32 mouse cellular contexts compared by ENCODE assay signal in genomic region chr14:34516960-34517577, GRCm38 (mm10). TPM values are rescaled to one million over a fixed set of nuclear protein-coding genes. Genes with fewer than 3 reads are reported as not detected.
DNase-seq lines count a peak whose midpoint lies in the region; ATAC-seq and TF ChIP-seq lines count a peak whose summit lies in the region.
"Had no signal": no experiment of that assay in that cellular context is flagged by ENCODE, and none has a peak within 500 bp of the region (broad histone marks: within the 10 kb centered on the region; RNA-seq: fewer than 3 reads in every experiment).

No protein-coding gene starts in this region.

- no peak for ATAC-seq in kidney, embryonic 16.5 days (ENCODE audit: low FRiP score, low TSS enrichment)
- no peak for ATAC-seq in heart, embryonic 12.5 days (ENCODE audit: insufficient number of reproducible peaks, low FRiP score)
- ATAC-seq: CD4-positive, CD25-positive, alpha-beta regulatory T cell, adult 4 months; forebrain, embryonic 14.5 days; forebrain, embryonic 16.5 days had no signal

- in situ Hi-C loops in CH12.LX (cut with MboI; ENCODE audit: low pct_ligation_motif_present, low pct_unique_long_range_greater_than_20kb, low sequenced_read_pairs): no loop called here

- peaks cover 10% of the 10 kb centered on the region; the same call in 1 of the 2 replicates for H3K27me3 ChIP-seq in kidney, embryonic 16.5 days (ENCODE audit: insufficient read depth, low read length)
- H3K27me3 ChIP-seq in kidney, adult 2 months (replicated peaks; ENCODE audit: control insufficient read depth, insufficient read depth, low read length): no peaks in the 10 kb centered on the region
- no peaks in the 10 kb centered on the region for H3K27me3 ChIP-seq in CH12.LX (replicated peaks)
- no peaks in the 10 kb centered on the region for H3K27me3 ChIP-seq in heart, embryonic 12.5 days (replicated peaks)
- H3K27me3 ChIP-seq: embryonic facial prominence, embryonic 13.5 days; embryonic facial prominence, embryonic 15.5 days; forebrain, embryonic 12.5 days had no signal

- no peak for DNase-seq in kidney, adult 2 months
- DNase-seq in CH12.LX (ENCODE audit: extremely low read depth): peak; percentile 87
- DNase-seq in large intestine, adult 2 months (ENCODE audit: low read depth, low spot score): peak; percentile 84
- no peak for DNase-seq in lung, postnatal 36 days
- no peak for DNase-seq in urinary bladder, postnatal 4 days (ENCODE audit: low spot score in 2 of 2)
- DNase-seq: adrenal gland, adult 2 months; adrenal gland, postnatal 10 days; adrenal gland, postnatal 25 days; B cell, adult 2 months; cerebellum, adult 11 months; cerebellum, adult 18-20 months; cerebellum, adult 8-10 months; cerebellum, adult 9-11 months; cerebellum, postnatal 14 days; cerebellum, postnatal 36 days; embryo, embryonic 11 days had no signal

- dilution Hi-C loops in CH12.LX (cut with MboI; ENCODE audit: extremely low pct_ligation_motif_present, extremely low pct_unique_long_range_greater_than_20kb, low sequenced_read_pairs): no loop called here

- H3K9me3 ChIP-seq in kidney, embryonic 16.5 days (ENCODE audit: low read length): no peaks in the 10 kb centered on the region
- H3K9me3 ChIP-seq in CH12.LX (replicated peaks; ENCODE audit: low read length): no peaks in the 10 kb centered on the region
- peaks cover 2% of the 10 kb centered on the region for H3K9me3 ChIP-seq in heart, embryonic 12.5 days (replicated peaks)
- H3K9me3 ChIP-seq: embryonic facial prominence, embryonic 13.5 days; embryonic facial prominence, embryonic 15.5 days; forebrain, embryonic 10.5 days; forebrain, embryonic 12.5 days had no signal

- 0 out of 2 replicates have a peak overlapping the region, but pooled peaks have one; percentile 49 for H3K27ac ChIP-seq in kidney, embryonic 16.5 days (ENCODE audit: low read length)
- H3K27ac ChIP-seq in kidney, adult 2 months (ENCODE audit: insufficient read depth, low read depth, low read length): no peak overlapping the region
- peak overlapping the region; percentile 87 for H3K27ac ChIP-seq in CH12.LX (ENCODE audit: insufficient read depth, low read depth)
- no peak overlapping the region for H3K27ac ChIP-seq in heart, embryonic 12.5 days (ENCODE audit: poor library complexity, severe bottlenecking)
- H3K27ac ChIP-seq: embryonic facial prominence, embryonic 13.5 days; embryonic facial prominence, embryonic 15.5 days; forebrain, embryonic 10.5 days; forebrain, embryonic 12.5 days had no signal

- no peak overlapping the region for H3K4me3 ChIP-seq in kidney, embryonic 16.5 days (ENCODE audit: low read length)
- no peak overlapping the region for H3K4me3 ChIP-seq in kidney, adult 2 months (ENCODE audit: insufficient read depth, low read depth, low read length)
- peak overlapping the region; percentile 56 to 61 (median 59) for H3K4me3 ChIP-seq in CH12.LX (replicated peaks in 1 of 3; ENCODE audit: low read depth in 2 of 3, low read length in 2 of 3, poor library complexity in 1 of 3)
- no peak overlapping the region for H3K4me3 ChIP-seq in heart, embryonic 12.5 days
- H3K4me3 ChIP-seq: embryonic facial prominence, embryonic 13.5 days; embryonic facial prominence, embryonic 15.5 days; erythroblast, embryonic 14.5 days; forebrain, embryonic 10.5 days; forebrain, embryonic 12.5 days had no signal

- no peaks in the 10 kb centered on the region for H3K79me2 ChIP-seq in CH12.LX (replicated peaks; ENCODE audit: control insufficient read depth, extremely low read depth, insufficient read depth, poor library complexity, severe bottlenecking)

- H3K36me3 ChIP-seq in kidney, embryonic 16.5 days (ENCODE audit: insufficient read depth, low read length): no peaks in the 10 kb centered on the region
- no peaks in the 10 kb centered on the region for H3K36me3 ChIP-seq in kidney, adult 2 months (ENCODE audit: control insufficient read depth, insufficient read depth, low read length)
- H3K36me3 ChIP-seq in CH12.LX (replicated peaks in 1 of 2; ENCODE audit: control insufficient read depth in 1 of 2, insufficient read depth in 1 of 2, low read length in 1 of 2): no peaks in the 10 kb centered on the region
- H3K36me3 ChIP-seq in heart, embryonic 12.5 days: no peaks in the 10 kb centered on the region
- H3K36me3 ChIP-seq: embryonic facial prominence, embryonic 13.5 days; embryonic facial prominence, embryonic 15.5 days; forebrain, embryonic 10.5 days; forebrain, embryonic 12.5 days had no signal

- 77% methylated on average over 10 of the region's 10 CpGs for WGBS in kidney, embryonic 16.5 days
- WGBS in kidney, adult 2 months: 57% methylated on average over 10 of the region's 10 CpGs
- WGBS in large intestine, adult 2 months: 30% methylated on average over 10 of the region's 10 CpGs
- 81% methylated on average over 10 of the region's 10 CpGs for WGBS in heart, embryonic 12.5 days

- TF ChIP-seq CTCF in kidney, adult 2 months (conservative IDR thresholded peaks at IDR 0.05; ENCODE audit: insufficient read depth, insufficient read length, low read depth, low read length): no peak
- no peak for TF ChIP-seq CTCF in CH12.LX (conservative IDR thresholded peaks at IDR 0.05 in 1 of 2, IDR thresholded peaks at IDR 0.05 in 1 of 2; ENCODE audit: low read depth in 2 of 2, low read length in 2 of 2)

- H3K4me2 ChIP-seq in kidney, embryonic 16.5 days (replicated peaks; ENCODE audit: low read depth, low read length): no peak overlapping the region
- peak overlapping the region; percentile 60 for H3K4me2 ChIP-seq in CH12.LX (ENCODE audit: insufficient read depth, low read depth, poor library complexity, severe bottlenecking)
- H3K4me2 ChIP-seq in heart, embryonic 12.5 days: no peak overlapping the region
- H3K4me2 ChIP-seq: embryonic facial prominence, embryonic 13.5 days; embryonic facial prominence, embryonic 15.5 days; forebrain, embryonic 12.5 days had no signal

- no peaks in the 10 kb centered on the region for H3K4me1 ChIP-seq in kidney, embryonic 16.5 days (ENCODE audit: insufficient read depth, low read length)
- peaks cover 2% of the 10 kb centered on the region; the same call in 1 of the 2 replicates for H3K4me1 ChIP-seq in kidney, adult 2 months (ENCODE audit: control insufficient read depth, insufficient read depth, low read length)
- H3K4me1 ChIP-seq in CH12.LX (ENCODE audit: control insufficient read depth in 1 of 2, insufficient read depth in 2 of 2): peaks cover 11 to 50% of the 10 kb centered on the region in 2 experiments
- H3K4me1 ChIP-seq in heart, embryonic 12.5 days (replicated peaks): peaks cover 10% of the 10 kb centered on the region
- H3K4me1 ChIP-seq: forebrain, embryonic 10.5 days; forebrain, embryonic 12.5 days had no signal

- TF ChIP-seq RAD21 in CH12.LX (IDR thresholded peaks at IDR 0.05; ENCODE audit: low read depth, low read length): no peak

- TF ChIP-seq POLR2A in kidney, adult 2 months (IDR thresholded peaks at IDR 0.05; ENCODE audit: low read depth, low read length): no peak
- peak; percentile 71 for TF ChIP-seq POLR2A in CH12.LX (IDR thresholded peaks at IDR 0.05; ENCODE audit: low read depth, low read length)

- TF ChIP-seq EP300 in CH12.LX (IDR thresholded peaks at IDR 0.05; ENCODE audit: low read length): peak; percentile 64

- no peak overlapping the region for H3K9ac ChIP-seq in kidney, embryonic 16.5 days (replicated peaks; ENCODE audit: low read length)
- H3K9ac ChIP-seq in CH12.LX (ENCODE audit: insufficient read depth, low read depth): peak overlapping the region; percentile 80
- no peak overlapping the region for H3K9ac ChIP-seq in heart, embryonic 12.5 days
- H3K9ac ChIP-seq: embryonic facial prominence, embryonic 13.5 days; embryonic facial prominence, embryonic 15.5 days; forebrain, embryonic 12.5 days had no signal

TF ChIP-seq in CH12.LX, 34 proteins besides CTCF, POLR2A, EP300 and RAD21 (continues in another document):
- 0 out of 2 replicates have a peak, but pooled peaks have one; percentile 24 for TF ChIP-seq RCOR1 (conservative IDR thresholded peaks at IDR 0.05; ENCODE audit: low read depth, low read length)
- TF ChIP-seq MEF2A (IDR thresholded peaks at IDR 0.05; ENCODE audit: borderline replicate concordance, low read depth, low read length): peak; percentile 77
- TF ChIP-seq TBP (conservative IDR thresholded peaks at IDR 0.05; ENCODE audit: low read depth, low read length): peak; percentile 52; the same call in 1 of the 2 replicates
- 0 out of 2 replicates have a peak, but pooled peaks have one; percentile 5 for TF ChIP-seq E2F4 (IDR thresholded peaks at IDR 0.05; ENCODE audit: insufficient replicate concordance, low read depth, low read length)
- no peak for TF ChIP-seq USF2 (conservative IDR thresholded peaks at IDR 0.05; ENCODE audit: low read depth, low read length)
- TF ChIP-seq POLR2AphosphoS2 (IDR thresholded peaks at IDR 0.05; ENCODE audit: low read depth, low read length): no peak
- TF ChIP-seq MAX (IDR thresholded peaks at IDR 0.05; ENCODE audit: low read length): peak; percentile 68; the same call in 1 of the 2 replicates
- TF ChIP-seq MYC (IDR thresholded peaks at IDR 0.05; ENCODE audit: low read depth, low read length): peak; percentile 80
- TF ChIP-seq ZNF384 (IDR thresholded peaks at IDR 0.05; ENCODE audit: low read depth, low read length): peak; percentile 71
- TF ChIP-seq HCFC1 (IDR thresholded peaks at IDR 0.05; ENCODE audit: low read depth, low read length): peak; percentile 53
- TF ChIP-seq JUND (conservative IDR thresholded peaks at IDR 0.05; ENCODE audit: low read depth, low read length): peak; percentile 44; the same call in 1 of the 2 replicates
- peak; percentile 77; the same call in 1 of the 2 replicates for TF ChIP-seq NELFE (IDR thresholded peaks at IDR 0.05; ENCODE audit: low read depth, low read length)
- TF ChIP-seq TCF12 (IDR thresholded peaks at IDR 0.05; ENCODE audit: low read depth, low read length): peak; percentile 75

RNA-seq across cellular contexts. Expression of gene 9230112D13Rik, which starts 5.5 kb away (rescaled TPM):
- not detected in 2 replicates for polyA plus RNA-seq in kidney, embryonic 16.5 days (2015; fragmentation: Nextera tagmentation; extraction: Ambion mirVana)
- polyA plus RNA-seq in kidney, adult 2 months (2012; rRNA removed): not detected in 2 replicates
- 0.80 and 1.6 TPM in 2 replicates for total RNA-seq in CH12.LX (2012; rRNA removed)
- total RNA-seq in CH12.LX (2014; rRNA removed): 1.7 and 2.6 TPM in 2 replicates
- polyA plus RNA-seq in CH12.LX (2012; ENCODE audit: insufficient read length, low read depth): 1.4 and 1.9 TPM in 2 replicates
- 0.26 TPM in 1 of 2 replicates, not detected in the other for polyA plus RNA-seq in large intestine, adult 2 months (2012; rRNA removed)
- polyA plus RNA-seq in heart, embryonic 12.5 days (2016; fragmentation: Nextera tagmentation; extraction: Ambion mirVana): not detected in 2 replicates
- total RNA-seq: adrenal gland, adult 2 months; adrenal gland, postnatal 10 days; adrenal gland, postnatal 25 days; adrenal gland, postnatal 4 days; common myeloid progenitor, adult 5-6 weeks; ES-E14; MEL had no signal
- polyA plus RNA-seq: adrenal gland, adult 2 months; brain, embryonic 14.5 days; CD4-positive, CD25-positive, alpha-beta regulatory T cell, adult 4 months; embryonic facial prominence, embryonic 11.5 days; embryonic facial prominence, embryonic 13.5 days; embryonic facial prominence, embryonic 15.5 days; forebrain, embryonic 10.5 days; forebrain, embryonic 12.5 days; forebrain, embryonic 14.5 days; forebrain, embryonic 16.5 days had no signal

RNA-seq across cellular contexts. Expression of gene Bmpr1a, which starts 13.9 kb away (rescaled TPM):
- 24.9 and 38.5 TPM in 2 replicates for polyA plus RNA-seq in kidney, embryonic 16.5 days (2015; fragmentation: Nextera tagmentation; extraction: Ambion mirVana)
- 11.0 and 11.4 TPM in 2 replicates for polyA plus RNA-seq in kidney, adult 2 months (2012; rRNA removed)
- 26.2 and 32.6 TPM in 2 replicates for total RNA-seq in CH12.LX (2012; rRNA removed)
- 46.7 and 47.9 TPM in 2 replicates for total RNA-seq in CH12.LX (2014; rRNA removed)
- 29.8 and 30.1 TPM in 2 replicates for polyA plus RNA-seq in CH12.LX (2012; ENCODE audit: insufficient read length, low read depth)
- 6.9 and 14.4 TPM in 2 replicates for polyA plus RNA-seq in large intestine, adult 2 months (2012; rRNA removed)
- polyA plus RNA-seq in heart, embryonic 12.5 days (2016; fragmentation: Nextera tagmentation; extraction: Ambion mirVana): 53.9 and 58.0 TPM in 2 replicates
- polyA plus RNA-seq: erythroblast, embryonic 14.5 days had no signal

Comparison
In these comparisons a context has a peak if more than half of its experiments do, and no peak if none do; other contexts are left out.
1. H3K27ac ChIP-seq: peak in kidney, embryonic 16.5 days (single experiment) and CH12.LX (single experiment); none in kidney, adult 2 months (single experiment) and heart, embryonic 12.5 days (single experiment).
2. H3K4me3 ChIP-seq: peak in CH12.LX (3 of 3); none in kidney, embryonic 16.5 days (single experiment), kidney, adult 2 months (single experiment) and heart, embryonic 12.5 days (single experiment).
3. DNase-seq: peak in CH12.LX (single experiment) and large intestine, adult 2 months (single experiment); none in kidney, adult 2 months (single experiment), lung, postnatal 36 days (single experiment) and urinary bladder, postnatal 4 days (0 of 2).